Mouse (Mus musculus): ENCODE data around the gene Ptprd. TPM values are rescaled to one million over a fixed set of nuclear protein-coding genes. Genes with fewer than 3 reads are reported as not detected.

Gene Ptprd
- polyA plus RNA-seq, 1 experiment from 2014 or later = 10.0 TPM

DNA sequence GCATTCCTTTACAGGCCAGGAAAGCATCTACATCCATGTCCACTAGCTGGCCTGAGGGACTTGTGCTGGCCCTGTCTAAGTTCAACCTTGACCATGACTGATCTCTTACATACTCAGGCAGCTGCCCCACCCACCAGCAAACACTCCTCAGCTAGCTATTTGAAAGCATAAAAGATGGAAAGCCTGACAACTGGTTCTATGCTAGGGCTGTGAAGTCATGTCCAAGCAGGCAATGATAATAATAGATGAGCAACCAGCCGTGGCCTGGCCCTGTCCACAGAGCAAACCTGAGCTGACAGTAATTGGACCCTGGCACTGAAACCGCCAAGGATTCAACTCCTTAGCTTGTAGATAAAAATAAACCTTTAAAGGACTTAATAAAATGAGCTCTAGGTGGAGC lies 1952.1 kb downstream of the Ptprd start:
- ATAC-seq (replicated peaks; ENCODE audit: extremely low read depth, insufficient read depth, low FRiP score) = no peak
- WGBS = 50% methylated on average over 2 of the region's 2 CpGs
- peaks cover 9% of the 10 kb centered on the region for H3K4me1 ChIP-seq (ENCODE audit: control insufficient read depth, insufficient read depth, low read length)

GRCm38 (mm10) chr4:76244371-76244770 lies 1967.4 kb downstream of the Ptprd start:
- WGBS = 83% methylated on average over 6 of the region's 6 CpGs
- Histone ChIP-seq H3K9ac (ENCODE audit: low read length) (no peak overlapping the region), H3K27ac (ENCODE audit: low read length) (no peak overlapping the region), H3K4me3 (ENCODE audit: low read length) (no peak overlapping the region), H3K9me3 (replicated peaks; ENCODE audit: control insufficient read depth, low read length) (no peaks in the 10 kb centered on the region), H3K4me1 (ENCODE audit: control insufficient read depth, insufficient read depth, low read length) (peaks cover 6% of the 10 kb centered on the region; the same call in 1 of the 2 replicates), H3K27me3 (ENCODE audit: control insufficient read depth, insufficient read depth, low read length) (no peaks in the 10 kb centered on the region), H3K4me2 (ENCODE audit: low read depth, low read length) (no peak overlapping the region), H3K36me3 (ENCODE audit: control insufficient read depth, insufficient read depth) (no peaks in the 10 kb centered on the region)
- no peak for ATAC-seq (replicated peaks; ENCODE audit: extremely low read depth, insufficient read depth, low FRiP score)

More for the DNA sequence above, 1952.1 kb downstream of the Ptprd start:
- Histone ChIP-seq H3K4me3 (ENCODE audit: low read length) (no peak overlapping the region), H3K36me3 (ENCODE audit: control insufficient read depth, insufficient read depth) (no peaks in the 10 kb centered on the region), H3K27me3 (ENCODE audit: control insufficient read depth, insufficient read depth, low read length) (no peaks in the 10 kb centered on the region), H3K4me2 (ENCODE audit: low read depth, low read length) (no peak overlapping the region), H3K27ac (ENCODE audit: low read length) (no peak overlapping the region), H3K9me3 (replicated peaks; ENCODE audit: control insufficient read depth, low read length) (no peaks in the 10 kb centered on the region), H3K9ac (ENCODE audit: low read length) (no peak overlapping the region)

- Histone ChIP-seq H3K9me3 (replicated peaks; ENCODE audit: control insufficient read depth, low read length) (no peaks in the 10 kb centered on the region), H3K4me3 (ENCODE audit: low read length) (no peak overlapping the region), H3K4me1 (ENCODE audit: control insufficient read depth, insufficient read depth, low read length) (peaks cover 12% of the 10 kb centered on the region; the same call in 1 of the 2 replicates), H3K27ac (ENCODE audit: low read length) (no peak overlapping the region), H3K27me3 (ENCODE audit: control insufficient read depth, insufficient read depth, low read length) (no peaks in the 10 kb centered on the region), H3K36me3 (ENCODE audit: control insufficient read depth, insufficient read depth) (no peaks in the 10 kb centered on the region), H3K9ac (ENCODE audit: low read length) (no peak overlapping the region), H3K4me2 (ENCODE audit: low read depth, low read length) (no peak overlapping the region)
- no peak for ATAC-seq (replicated peaks; ENCODE audit: extremely low read depth, insufficient read depth, low FRiP score)
These were observed 1970.2 kb downstream of the Ptprd start for GRCm38 (mm10) chr4:76241542-76241941.

GRCm38 (mm10) chr4:76241140-76241539 lies 1970.6 kb downstream of the Ptprd start:
- WGBS = 15% methylated on average over 3 of the region's 3 CpGs
- no peaks in the 10 kb centered on the region for H3K27me3 ChIP-seq (ENCODE audit: control insufficient read depth, insufficient read depth, low read length)
- H3K4me1 ChIP-seq (ENCODE audit: control insufficient read depth, insufficient read depth, low read length) = peaks cover 12% of the 10 kb centered on the region; the same call in 1 of the 2 replicates
- H3K9ac ChIP-seq (ENCODE audit: low read length) = no peak overlapping the region
- H3K4me3 ChIP-seq (ENCODE audit: low read length) = no peak overlapping the region
- peak overlapping the region; percentile 27; the same call in 1 of the 2 replicates for H3K27ac ChIP-seq (ENCODE audit: low read length)
- H3K36me3 ChIP-seq (ENCODE audit: control insufficient read depth, insufficient read depth) = no peaks in the 10 kb centered on the region
- H3K4me2 ChIP-seq (ENCODE audit: low read depth, low read length) = no peak overlapping the region
- H3K9me3 ChIP-seq (replicated peaks; ENCODE audit: control insufficient read depth, low read length) = no peaks in the 10 kb centered on the region
- peak; percentile 32 for ATAC-seq (replicated peaks; ENCODE audit: extremely low read depth, insufficient read depth, low FRiP score)

DNA sequence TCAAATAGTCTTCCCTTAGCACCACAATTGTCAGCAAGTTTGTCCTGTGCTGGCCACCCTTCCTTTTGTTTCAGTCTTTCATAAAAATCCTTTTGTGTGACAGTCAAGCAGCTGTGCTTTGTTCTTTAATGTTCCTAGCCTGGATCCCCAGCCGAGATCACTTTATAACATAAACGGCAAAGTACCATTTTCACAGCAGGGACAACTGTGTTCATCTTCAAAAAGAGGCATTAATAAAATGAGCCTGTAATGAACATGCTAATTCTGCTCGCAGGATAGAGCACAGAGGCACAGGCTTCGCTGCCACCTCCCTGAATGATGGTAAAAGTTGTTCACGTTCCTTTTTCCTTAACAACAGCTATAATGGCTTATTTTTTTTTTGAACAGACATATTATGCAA lies 1972.7 kb downstream of the Ptprd start:
- whole genome bisulfite sequencing = 64% methylated on average over 5 of the region's 5 CpGs
- no peaks in the 10 kb centered on the region for H3K36me3 ChIP-seq (ENCODE audit: control insufficient read depth, insufficient read depth)
- no peak overlapping the region for H3K27ac ChIP-seq (ENCODE audit: low read length)
- H3K4me1 ChIP-seq (ENCODE audit: control insufficient read depth, insufficient read depth, low read length) = peaks cover 12% of the 10 kb centered on the region; the same call in 1 of the 2 replicates
- no peak overlapping the region for H3K4me3 ChIP-seq (ENCODE audit: low read length)
- no peaks in the 10 kb centered on the region for H3K27me3 ChIP-seq (ENCODE audit: control insufficient read depth, insufficient read depth, low read length)
- H3K4me2 ChIP-seq (ENCODE audit: low read depth, low read length) = no peak overlapping the region
- no peak overlapping the region for H3K9ac ChIP-seq (ENCODE audit: low read length)
- ATAC-seq (replicated peaks; ENCODE audit: extremely low read depth, insufficient read depth, low FRiP score) = no peak
- no peaks in the 10 kb centered on the region for H3K9me3 ChIP-seq (replicated peaks; ENCODE audit: control insufficient read depth, low read length)

DNA sequence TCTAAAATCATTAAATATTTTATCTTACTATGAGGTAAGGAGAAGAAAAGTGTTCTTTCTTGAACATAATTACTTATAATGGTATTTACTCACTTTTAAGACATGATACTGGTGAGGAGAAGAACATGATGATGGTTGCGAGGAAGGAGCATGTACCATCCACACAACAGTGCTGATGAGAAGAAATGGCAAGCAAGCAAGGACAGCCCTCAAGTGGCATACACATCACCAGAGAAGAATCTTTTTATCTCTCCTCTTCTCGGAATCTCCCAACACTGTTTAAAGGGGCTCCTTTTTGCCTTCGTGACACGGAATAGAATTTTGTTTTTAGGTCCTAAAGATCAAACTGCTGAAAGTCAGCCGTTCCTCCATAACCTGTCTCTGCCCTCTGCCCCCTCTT lies 1973.2 kb downstream of the Ptprd start:
- Histone ChIP-seq H3K4me3 (ENCODE audit: low read length) (no peak overlapping the region), H3K4me1 (ENCODE audit: control insufficient read depth, insufficient read depth, low read length) (peaks cover 12% of the 10 kb centered on the region; the same call in 1 of the 2 replicates), H3K36me3 (ENCODE audit: control insufficient read depth, insufficient read depth) (no peaks in the 10 kb centered on the region), H3K27ac (ENCODE audit: low read length) (no peak overlapping the region), H3K9me3 (replicated peaks; ENCODE audit: control insufficient read depth, low read length) (no peaks in the 10 kb centered on the region), H3K4me2 (ENCODE audit: low read depth, low read length) (no peak overlapping the region), H3K27me3 (ENCODE audit: control insufficient read depth, insufficient read depth, low read length) (no peaks in the 10 kb centered on the region), H3K9ac (ENCODE audit: low read length) (no peak overlapping the region)
- ATAC-seq (replicated peaks; ENCODE audit: extremely low read depth, insufficient read depth, low FRiP score) = no peak
- WGBS = 58% methylated on average over 5 of the region's 5 CpGs

- 86% methylated on average over 1 of the region's 1 CpGs for WGBS
- Histone ChIP-seq H3K27me3 (ENCODE audit: control insufficient read depth, insufficient read depth, low read length) (no peaks in the 10 kb centered on the region), H3K4me3 (ENCODE audit: low read length) (no peak overlapping the region), H3K36me3 (ENCODE audit: control insufficient read depth, insufficient read depth) (no peaks in the 10 kb centered on the region), H3K9me3 (replicated peaks; ENCODE audit: control insufficient read depth, low read length) (no peaks in the 10 kb centered on the region), H3K9ac (ENCODE audit: low read length) (no peak overlapping the region), H3K4me2 (ENCODE audit: low read depth, low read length) (no peak overlapping the region), H3K27ac (ENCODE audit: low read length) (no peak overlapping the region), H3K4me1 (ENCODE audit: control insufficient read depth, insufficient read depth, low read length) (peaks cover 12% of the 10 kb centered on the region; the same call in 1 of the 2 replicates)
- ATAC-seq (replicated peaks; ENCODE audit: extremely low read depth, insufficient read depth, low FRiP score) = no peak
These were observed 1973.9 kb downstream of the Ptprd start for GRCm38 (mm10) chr4:76237827-76238226.

DNA sequence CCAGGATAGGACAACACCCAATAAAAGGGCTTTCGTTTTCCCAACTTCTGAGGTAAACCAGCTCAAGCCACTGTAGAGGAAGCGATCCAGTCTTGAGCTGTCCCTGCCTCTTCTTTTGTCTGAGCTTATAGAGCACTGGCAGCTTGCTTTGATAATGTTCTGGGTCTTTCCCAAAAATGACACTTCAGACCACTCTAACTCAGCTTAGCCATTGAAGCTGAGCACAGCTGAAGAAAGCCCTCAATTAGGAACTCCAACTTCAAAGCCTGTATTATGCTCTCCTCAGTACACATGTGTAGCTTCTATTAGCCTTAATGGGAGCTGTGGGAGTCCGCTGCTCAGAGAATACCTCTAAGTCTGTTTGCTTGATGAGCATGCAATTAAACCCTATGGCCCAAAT lies 1988.0 kb downstream of the Ptprd start:
- WGBS = 92% methylated on average over 3 of the region's 3 CpGs
- ATAC-seq (replicated peaks; ENCODE audit: extremely low read depth, insufficient read depth, low FRiP score) = no peak
- H3K4me3 ChIP-seq (ENCODE audit: low read length) = no peak overlapping the region
- H3K4me1 ChIP-seq (ENCODE audit: control insufficient read depth, insufficient read depth, low read length) = no peaks in the 10 kb centered on the region
- H3K36me3 ChIP-seq (ENCODE audit: control insufficient read depth, insufficient read depth) = no peaks in the 10 kb centered on the region
- H3K27ac ChIP-seq (ENCODE audit: low read length) = no peak overlapping the region
- H3K9me3 ChIP-seq (replicated peaks; ENCODE audit: control insufficient read depth, low read length) = no peaks in the 10 kb centered on the region
- no peak overlapping the region for H3K9ac ChIP-seq (ENCODE audit: low read length)
- no peaks in the 10 kb centered on the region for H3K27me3 ChIP-seq (ENCODE audit: control insufficient read depth, insufficient read depth, low read length)
- H3K4me2 ChIP-seq (ENCODE audit: low read depth, low read length) = no peak overlapping the region

DNA sequence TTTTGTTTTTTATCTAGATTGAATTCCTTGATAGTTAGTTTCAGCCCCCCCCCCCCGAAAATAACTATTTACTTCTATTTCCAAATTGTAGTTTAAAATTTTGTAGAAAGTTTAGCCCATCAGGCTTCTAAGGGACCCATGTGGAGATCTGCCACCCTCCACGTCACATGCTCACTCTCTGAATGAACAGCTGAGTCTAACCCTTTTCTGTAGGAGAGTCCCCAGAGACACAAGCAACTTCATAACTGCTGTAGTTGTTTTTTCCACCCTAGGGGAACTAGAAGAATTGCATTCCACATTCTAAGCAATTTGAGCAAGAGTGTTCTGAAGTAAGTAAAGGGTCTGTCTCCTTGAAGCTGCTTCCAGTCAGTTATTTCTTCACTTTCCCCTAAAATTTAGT lies 1989.2 kb downstream of the Ptprd start:
- Histone ChIP-seq H3K4me3 (ENCODE audit: low read length) (no peak overlapping the region), H3K27me3 (ENCODE audit: control insufficient read depth, insufficient read depth, low read length) (no peaks in the 10 kb centered on the region), H3K4me1 (ENCODE audit: control insufficient read depth, insufficient read depth, low read length) (no peaks in the 10 kb centered on the region), H3K4me2 (ENCODE audit: low read depth, low read length) (no peak overlapping the region), H3K36me3 (ENCODE audit: control insufficient read depth, insufficient read depth) (no peaks in the 10 kb centered on the region), H3K9me3 (replicated peaks; ENCODE audit: control insufficient read depth, low read length) (no peaks in the 10 kb centered on the region), H3K9ac (ENCODE audit: low read length) (no peak overlapping the region), H3K27ac (ENCODE audit: low read length) (no peak overlapping the region)
- ATAC-seq (replicated peaks; ENCODE audit: extremely low read depth, insufficient read depth, low FRiP score) = no peak
- 68% methylated on average over 2 of the region's 2 CpGs for WGBS

Measured in heart, embryonic 16.5 days (tissue).